Mouse (Mus musculus): Measurements from ENCODE around the gene Adra1b. TPM values are rescaled to one million over a fixed set of nuclear protein-coding genes. Genes with fewer than 3 reads are reported as not detected.
A peak's percentile ranks its signal among the peaks of the same experiment; 100 is the strongest.

The Adra1b gene
- polyA plus RNA-seq, 1 experiment from 2014 or later = 1.9 TPM

- Histone ChIP-seq H3K27ac (ENCODE audit: low read depth) (no peak overlapping the region), H3K9me3 (ENCODE audit: low read depth, low read length) (no peaks in the 10 kb centered on the region), H3K4me1 (ENCODE audit: insufficient read depth) (no peaks in the 10 kb centered on the region), H3K4me2 (no peak overlapping the region), H3K4me3 (ENCODE audit: low read depth, low read length) (no peak overlapping the region), H3K27me3 (ENCODE audit: insufficient read depth, low read length) (no peaks in the 10 kb centered on the region), H3K36me3 (ENCODE audit: insufficient read depth) (no peaks in the 10 kb centered on the region), H3K9ac (no peak overlapping the region)
- DNase-seq (no peak), ATAC-seq (ENCODE audit: insufficient read depth) (no peak)
- 68% methylated on average over 2 of the region's 2 CpGs for WGBS
- TF ChIP-seq CTCF (IDR thresholded peaks at IDR 0.05; ENCODE audit: low read depth) = no peak
These were observed 20.7 kb upstream of the Adra1b start for GRCm38 (mm10) chr11:43921701-43922100.

- WGBS = 59% methylated on average over 7 of the region's 7 CpGs
- Histone ChIP-seq H3K27ac (ENCODE audit: low read depth) (no peak overlapping the region), H3K36me3 (ENCODE audit: insufficient read depth) (no peaks in the 10 kb centered on the region), H3K4me1 (ENCODE audit: insufficient read depth) (0 out of 2 replicates have a peak, but pooled peaks cover 4% of the 10 kb centered on the region), H3K27me3 (ENCODE audit: insufficient read depth, low read length) (no peaks in the 10 kb centered on the region), H3K9ac (no peak overlapping the region), H3K9me3 (ENCODE audit: low read depth, low read length) (no peaks in the 10 kb centered on the region), H3K4me3 (ENCODE audit: low read depth, low read length) (no peak overlapping the region), H3K4me2 (no peak overlapping the region)
- no peak for TF ChIP-seq CTCF (IDR thresholded peaks at IDR 0.05; ENCODE audit: low read depth)
- ATAC-seq (ENCODE audit: insufficient read depth) (no peak), DNase-seq (no peak)
These were observed 18.6 kb upstream of the Adra1b start for GRCm38 (mm10) chr11:43919492-43920055.

- DNase-seq (peak; percentile 91), ATAC-seq (ENCODE audit: insufficient read depth) (peak; percentile 96)
- peak overlapping the region; percentile 77 for H3K27ac ChIP-seq (ENCODE audit: low read depth)
- no peaks in the 10 kb centered on the region for H3K9me3 ChIP-seq (ENCODE audit: low read depth, low read length)
- 28% methylated on average over 12 of the region's 12 CpGs for WGBS
- H3K36me3 ChIP-seq (ENCODE audit: insufficient read depth) = no peaks in the 10 kb centered on the region
- TF ChIP-seq CTCF (IDR thresholded peaks at IDR 0.05; ENCODE audit: low read depth) = peak; percentile 62
- H3K4me2 ChIP-seq = peak overlapping the region; percentile 31
- no peak overlapping the region for H3K4me3 ChIP-seq (ENCODE audit: low read depth, low read length)
- H3K9ac ChIP-seq = no peak overlapping the region
- no peaks in the 10 kb centered on the region for H3K27me3 ChIP-seq (ENCODE audit: insufficient read depth, low read length)
- H3K4me1 ChIP-seq (ENCODE audit: insufficient read depth) = peaks cover 8% of the 10 kb centered on the region; the same call in 1 of the 2 replicates
These were observed 13.8 kb upstream of the Adra1b start for GRCm38 (mm10) chr11:43914552-43915447.

- no peak overlapping the region for H3K4me2 ChIP-seq
- no peaks in the 10 kb centered on the region for H3K36me3 ChIP-seq (ENCODE audit: insufficient read depth)
- H3K9me3 ChIP-seq (ENCODE audit: low read depth, low read length) = no peaks in the 10 kb centered on the region
- ATAC-seq (ENCODE audit: insufficient read depth) (no peak), DNase-seq (no peak)
- H3K27ac ChIP-seq (ENCODE audit: low read depth) = no peak overlapping the region
- H3K4me3 ChIP-seq (ENCODE audit: low read depth, low read length) = no peak overlapping the region
- TF ChIP-seq CTCF (IDR thresholded peaks at IDR 0.05; ENCODE audit: low read depth) = no peak
- no peaks in the 10 kb centered on the region for H3K27me3 ChIP-seq (ENCODE audit: insufficient read depth, low read length)
- H3K9ac ChIP-seq = no peak overlapping the region
- WGBS = 80% methylated on average over 16 of the region's 16 CpGs
- peaks cover 8% of the 10 kb centered on the region; the same call in 1 of the 2 replicates for H3K4me1 ChIP-seq (ENCODE audit: insufficient read depth)
These were observed 11.3 kb upstream of the Adra1b start for GRCm38 (mm10) chr11:43912136-43912888.

GRCm38 (mm10) chr11:43911646-43912045 is 10.6 kb upstream of the Adra1b start:
- peak; percentile 30 for DNase-seq

GRCm38 (mm10) chr11:43903351-43903750 is 2.3 kb upstream of the Adra1b start:
- H3K9me3 ChIP-seq (ENCODE audit: low read depth, low read length) = no peaks in the 10 kb centered on the region
- no peak overlapping the region for H3K4me3 ChIP-seq (ENCODE audit: low read depth, low read length)
- H3K36me3 ChIP-seq (ENCODE audit: insufficient read depth) = no peaks in the 10 kb centered on the region
- no peak for TF ChIP-seq CTCF (IDR thresholded peaks at IDR 0.05; ENCODE audit: low read depth)
- DNase-seq (no peak), ATAC-seq (ENCODE audit: insufficient read depth) (no peak)
- H3K27ac ChIP-seq (ENCODE audit: low read depth) = no peak overlapping the region
- H3K4me1 ChIP-seq (ENCODE audit: insufficient read depth) = no peaks in the 10 kb centered on the region
- H3K27me3 ChIP-seq (ENCODE audit: insufficient read depth, low read length) = no peaks in the 10 kb centered on the region
- WGBS = 72% methylated on average over 10 of the region's 10 CpGs
- H3K4me2 ChIP-seq = no peak overlapping the region
- no peak overlapping the region for H3K9ac ChIP-seq

More at GRCm38 (mm10) chr11:43911646-43912045, 10.6 kb upstream of the Adra1b start:
- Histone ChIP-seq H3K4me3 (ENCODE audit: low read depth, low read length) (no peak overlapping the region), H3K9ac (no peak overlapping the region), H3K36me3 (ENCODE audit: insufficient read depth) (no peaks in the 10 kb centered on the region), H3K27ac (ENCODE audit: low read depth) (no peak overlapping the region), H3K4me1 (ENCODE audit: insufficient read depth) (peaks cover 8% of the 10 kb centered on the region; the same call in 1 of the 2 replicates), H3K27me3 (ENCODE audit: insufficient read depth, low read length) (no peaks in the 10 kb centered on the region), H3K9me3 (ENCODE audit: low read depth, low read length) (no peaks in the 10 kb centered on the region), H3K4me2 (no peak overlapping the region)
- no peak for TF ChIP-seq CTCF (IDR thresholded peaks at IDR 0.05; ENCODE audit: low read depth)
- WGBS = 59% methylated on average over 6 of the region's 6 CpGs
- no peak for ATAC-seq (ENCODE audit: insufficient read depth)

All from lung, embryonic 14.5 days (tissue).